Mouse (Mus musculus) limb, embryonic 11.5 days (tissue): ENCODE data around the gene Dcaf6. TPM values are rescaled to one million over a fixed set of nuclear protein-coding genes. Genes with fewer than 3 reads are reported as not detected.

Experiments
- ATAC-seq: fragments of 200-750 bp; cut with Nextera tagmentation; 2 replicates; pipeline ENCODE4 v1.8.0; 2017; ENCODE audit warnings: low read depth; ENCODE audit not compliant: insufficient number of reproducible peaks, low FRiP score, low TSS enrichment
- DNase-seq: peaks from one replicate; pipeline ENCODE4 v3.0.0-alpha.2; 2015; ENCODE audit warnings: low spot score
- H3K27ac ChIP-seq: fragments of 300-500 bp; sonication (generic); replicated peaks from 2 replicates; pipeline ENCODE4 v1.5.1; 2014; ENCODE audit warnings: low read depth, mild to moderate bottlenecking, low read length
- H3K27me3 ChIP-seq: fragments of 300-500 bp; sonication (generic); 2 replicates; pipeline ENCODE4 v1.6.1; 2014; ENCODE audit warnings: mild to moderate bottlenecking, low read length, mixed read lengths; ENCODE audit not compliant: control insufficient read depth, insufficient read depth
- H3K36me3 ChIP-seq: fragments of 300-500 bp; sonication (generic); 2 replicates; pipeline ENCODE4 v1.6.1; 2014; ENCODE audit warnings: mild to moderate bottlenecking, low read length, moderate library complexity, mixed read lengths; ENCODE audit not compliant: control insufficient read depth, insufficient read depth
- H3K4me1 ChIP-seq: fragments of 300-500 bp; sonication (generic); 2 replicates; pipeline ENCODE4 v1.6.1; 2014; ENCODE audit warnings: low read length, mixed read lengths; ENCODE audit not compliant: control insufficient read depth, insufficient read depth
- H3K4me2 ChIP-seq: fragments of 300-500 bp; sonication (generic); 2 replicates; pipeline ENCODE4 v1.6.1; 2014; ENCODE audit warnings: low read depth, mild to moderate bottlenecking, moderate library complexity; ENCODE audit not compliant: severe bottlenecking
- H3K4me3 ChIP-seq: fragments of 300-500 bp; sonication (generic); 2 replicates; pipeline ENCODE4 v1.5.1; 2014; ENCODE audit warnings: low read depth, low read length
- H3K9ac ChIP-seq: fragments of 300-500 bp; sonication (generic); 2 replicates; pipeline ENCODE4 v1.6.1; 2014; ENCODE audit warnings: mild to moderate bottlenecking, low read length
- H3K9me3 ChIP-seq: fragments of 300-500 bp; sonication (generic); 2 replicates; pipeline ENCODE4 v1.6.1; 2016; ENCODE audit warnings: low read length; ENCODE audit not compliant: control insufficient read depth
- WGBS: fragments of 180-500 bp; shearing (Covaris S2); extraction: QIAGEN DNeasy Blood & Tissue Kit; methylation state at CpG from one replicate; pipeline ENCODE4 v1.1.7; 2014; 5-methylcytosine and 5-hydroxymethylcytosine counted together
- polyA plus RNA-seq: library from polyadenylated mRNA; unstranded; fragments of >200 nt; fragmentation: Nextera tagmentation; extraction: Ambion mirVana; gene quantifications from 2 replicates; pipeline ENCODE4 v1.2.1, GENCODE M21; 2014

Gene Dcaf6
- polyA plus RNA-seq, 1 experiment from 2014 or later, result 10.2 TPM

- no peak overlapping the region for H3K9ac ChIP-seq
- H3K4me1 ChIP-seq, result no peaks in the 10 kb centered on the region
- H3K27me3 ChIP-seq, result no peaks in the 10 kb centered on the region
- ATAC-seq (no peak), DNase-seq (no peak)
- no peak overlapping the region for H3K27ac ChIP-seq
- no peak overlapping the region for H3K4me3 ChIP-seq
- WGBS, result 89% methylated on average over 6 of the region's 6 CpGs
- H3K36me3 ChIP-seq, result 0 out of 2 replicates have a peak, but pooled peaks cover 2% of the 10 kb centered on the region
- H3K9me3 ChIP-seq, result no peaks in the 10 kb centered on the region
- H3K4me2 ChIP-seq, result no peak overlapping the region
Measured at GRCm38 (mm10) chr1:165303209-165303608, 157.1 kb downstream of the Dcaf6 start.

GRCm38 (mm10) chr1:165302455-165303208 lies 157.6 kb downstream of the Dcaf6 start:
- H3K9ac ChIP-seq, result no peak overlapping the region
- 89% methylated on average over 13 of the region's 13 CpGs for WGBS
- no peaks in the 10 kb centered on the region for H3K4me1 ChIP-seq
- DNase-seq, result no peak
- H3K36me3 ChIP-seq, result 0 out of 2 replicates have a peak, but pooled peaks cover 2% of the 10 kb centered on the region
- ATAC-seq, result no peak
- H3K4me2 ChIP-seq, result no peak overlapping the region
- no peak overlapping the region for H3K4me3 ChIP-seq
- no peaks in the 10 kb centered on the region for H3K9me3 ChIP-seq
- no peak overlapping the region for H3K27ac ChIP-seq
- H3K27me3 ChIP-seq, result no peaks in the 10 kb centered on the region

DNA sequence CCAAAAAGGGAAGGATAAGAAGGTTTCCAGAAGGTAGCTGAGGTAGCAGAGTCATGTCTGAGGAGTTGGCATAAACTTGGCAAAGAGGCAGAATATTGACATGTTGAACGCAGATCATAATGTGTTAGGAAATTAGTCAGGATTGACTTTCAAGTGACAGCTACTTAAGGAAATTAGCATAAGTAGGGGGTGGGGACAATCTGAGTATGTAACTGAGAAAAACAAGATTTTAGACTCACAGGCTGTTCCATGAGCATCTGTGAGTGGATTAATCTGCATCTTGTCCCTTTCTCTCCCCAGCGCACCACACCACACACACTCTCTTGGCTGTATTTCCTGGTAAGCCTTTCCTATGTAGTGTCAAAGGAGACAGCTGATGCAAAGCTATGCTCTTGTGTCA lies 158.7 kb downstream of the Dcaf6 start:
- 99% methylated on average over 2 of the region's 2 CpGs for WGBS

DNA sequence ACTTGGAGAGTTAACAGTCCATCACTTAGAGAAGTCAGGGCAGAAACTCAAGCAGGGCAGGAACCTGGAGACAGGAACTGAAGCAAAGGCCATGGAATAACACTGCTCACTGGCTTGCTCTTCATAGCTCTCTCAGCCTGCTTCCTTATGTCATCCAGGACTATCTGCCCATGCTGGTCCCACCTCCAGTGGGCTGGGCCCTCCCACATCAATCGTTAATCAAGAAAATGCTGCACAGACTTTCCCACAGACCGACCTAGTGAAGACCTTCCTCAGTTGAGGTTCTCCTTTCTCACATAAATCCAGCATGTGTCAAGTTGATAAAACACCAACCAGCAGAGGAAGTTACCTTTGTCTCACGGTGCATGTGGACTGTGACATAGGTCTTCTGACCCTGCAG lies 159.2 kb downstream of the Dcaf6 start:
- DNase-seq (no peak), ATAC-seq (no peak)
- no peak overlapping the region for H3K4me2 ChIP-seq
- no peak overlapping the region for H3K9ac ChIP-seq
- no peaks in the 10 kb centered on the region for H3K9me3 ChIP-seq
- H3K36me3 ChIP-seq, result no peaks in the 10 kb centered on the region
- H3K4me3 ChIP-seq, result no peak overlapping the region
- H3K27me3 ChIP-seq, result no peaks in the 10 kb centered on the region
- H3K4me1 ChIP-seq, result no peaks in the 10 kb centered on the region
- H3K27ac ChIP-seq, result no peak overlapping the region
- WGBS, result 67% methylated on average over 3 of the region's 3 CpGs

More for the DNA sequence above, 158.7 kb downstream of the Dcaf6 start:
- no peak for DNase-seq
- no peak overlapping the region for H3K27ac ChIP-seq
- ATAC-seq, result no peak
- no peaks in the 10 kb centered on the region for H3K4me1 ChIP-seq
- 0 out of 2 replicates have a peak, but pooled peaks cover 2% of the 10 kb centered on the region for H3K36me3 ChIP-seq
- no peak overlapping the region for H3K4me3 ChIP-seq
- no peak overlapping the region for H3K9ac ChIP-seq
- H3K9me3 ChIP-seq, result no peaks in the 10 kb centered on the region
- H3K4me2 ChIP-seq, result no peak overlapping the region
- no peaks in the 10 kb centered on the region for H3K27me3 ChIP-seq

GRCm38 (mm10) chr1:165295489-165295888 lies 164.8 kb downstream of the Dcaf6 start, which contains the start of gene Gpr161:
TSS of gene Gpr161 (plus strand) at chr1:165295789.
- Histone ChIP-seq H3K27me3 (no peaks in the 10 kb centered on the region), H3K9me3 (no peaks in the 10 kb centered on the region), H3K36me3 (no peaks in the 10 kb centered on the region), H3K4me1 (no peaks in the 10 kb centered on the region), H3K4me3 (no peak within 1 kb of the TSS), H3K4me2 (no peak within 1 kb of the TSS), H3K9ac (no peak within 1 kb of the TSS), H3K27ac (no peak within 1 kb of the TSS)
- DNase-seq (no peak), ATAC-seq (no peak)
- 85% methylated on average over 1 of the region's 1 CpGs for WGBS

DNA sequence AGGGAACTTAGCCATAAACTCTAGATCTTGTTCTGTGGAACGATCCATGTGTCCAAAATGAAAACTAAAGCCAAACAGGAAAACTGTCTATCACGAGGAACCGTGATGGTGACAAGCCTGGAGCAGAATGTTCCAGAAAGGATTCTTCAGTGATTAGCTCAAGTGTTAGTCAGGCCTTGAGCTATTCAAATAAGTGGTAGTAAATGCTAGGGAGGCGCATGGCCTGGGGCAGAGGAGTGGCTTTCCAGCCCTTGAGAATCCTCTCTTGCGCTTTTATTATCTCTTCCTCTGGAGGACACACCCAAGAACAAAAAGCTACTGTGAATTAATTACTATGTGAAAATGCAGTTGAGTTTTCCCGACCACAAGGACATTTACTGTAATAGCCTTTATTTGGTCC lies 168.7 kb downstream of the Dcaf6 start:
- WGBS, result 92% methylated on average over 6 of the region's 6 CpGs
- Histone ChIP-seq H3K4me1 (no peaks in the 10 kb centered on the region), H3K27me3 (no peaks in the 10 kb centered on the region), H3K36me3 (no peaks in the 10 kb centered on the region), H3K9ac (no peak overlapping the region), H3K4me3 (no peak overlapping the region), H3K27ac (no peak overlapping the region), H3K4me2 (no peak overlapping the region), H3K9me3 (no peaks in the 10 kb centered on the region)
- ATAC-seq, result no peak
- no peak for DNase-seq

DNA sequence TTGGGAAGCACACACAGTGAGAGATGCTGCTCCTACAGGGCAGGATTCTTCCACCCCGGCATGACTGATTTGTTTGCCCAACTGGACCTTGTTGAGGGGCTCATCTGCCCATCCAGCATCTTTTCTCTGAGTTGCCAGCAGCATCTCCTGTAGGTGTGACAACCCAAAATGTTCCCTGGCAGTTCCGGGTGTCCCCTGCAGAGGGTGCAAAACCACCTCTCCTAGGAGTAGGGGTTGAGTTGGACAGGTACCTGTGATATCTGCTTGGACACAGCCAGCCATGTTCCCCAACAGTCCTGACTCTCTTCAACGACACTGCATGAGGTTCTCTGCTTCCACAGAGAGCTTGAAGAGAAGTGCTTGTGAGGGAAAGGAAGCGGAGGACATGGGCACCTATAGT lies 170.4 kb downstream of the Dcaf6 start:
- no peaks in the 10 kb centered on the region for H3K9me3 ChIP-seq
- no peak overlapping the region for H3K4me2 ChIP-seq
- no peak overlapping the region for H3K9ac ChIP-seq
- H3K4me3 ChIP-seq, result no peak overlapping the region
- H3K36me3 ChIP-seq, result no peaks in the 10 kb centered on the region
- no peaks in the 10 kb centered on the region for H3K4me1 ChIP-seq
- H3K27ac ChIP-seq, result no peak overlapping the region
- DNase-seq (peak; percentile 29), ATAC-seq (no peak)
- 94% methylated on average over 4 of the region's 4 CpGs for WGBS
- no peaks in the 10 kb centered on the region for H3K27me3 ChIP-seq

DNA sequence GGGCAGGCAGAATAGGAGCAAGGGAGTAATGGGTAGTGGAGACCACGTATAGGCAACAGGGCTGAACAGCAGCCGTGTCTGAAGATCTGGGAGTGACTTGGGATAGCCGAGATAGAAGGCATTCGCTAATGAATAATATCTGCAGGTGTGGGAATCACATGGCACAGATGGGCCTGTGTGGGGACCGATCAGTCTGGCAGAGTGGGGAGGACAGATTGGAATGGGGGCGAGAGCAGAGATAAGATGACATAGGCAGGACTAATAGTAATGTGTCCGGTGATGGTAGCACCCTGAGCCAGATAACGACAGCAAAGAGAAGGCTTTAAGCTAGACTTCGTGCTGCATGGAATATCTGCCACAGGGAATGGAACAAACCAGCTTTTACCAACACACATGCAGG lies 172.1 kb downstream of the Dcaf6 start:
- ATAC-seq (no peak), DNase-seq (no peak)

DNA sequence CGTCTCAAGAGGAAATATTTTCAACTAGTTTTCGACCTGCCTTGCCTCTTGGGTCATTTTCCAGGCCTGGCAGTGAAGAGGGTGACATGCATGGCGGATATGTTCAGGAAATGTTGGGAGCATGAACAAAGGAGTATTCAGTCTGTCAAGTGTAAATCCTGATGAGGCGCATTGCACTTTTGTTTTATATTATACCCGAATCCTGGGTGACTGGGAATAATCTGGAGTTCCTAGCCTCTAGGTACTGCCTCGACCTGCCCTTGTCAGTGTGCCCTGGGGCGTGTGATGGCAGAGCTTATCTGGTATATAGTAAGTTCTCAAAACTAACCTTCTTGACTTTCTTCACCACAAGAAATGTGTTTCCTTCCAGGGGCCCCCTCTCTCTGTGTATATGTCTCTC lies 176.2 kb downstream of the Dcaf6 start:
- Histone ChIP-seq H3K27me3 (no peaks in the 10 kb centered on the region), H3K4me1 (peaks cover 7% of the 10 kb centered on the region), H3K9me3 (no peaks in the 10 kb centered on the region), H3K36me3 (no peaks in the 10 kb centered on the region), H3K27ac (no peak overlapping the region), H3K4me3 (no peak overlapping the region), H3K4me2 (no peak overlapping the region), H3K9ac (no peak overlapping the region)
- no peak for ATAC-seq
- no peak for DNase-seq
- WGBS, result 85% methylated on average over 7 of the region's 7 CpGs

More for the DNA sequence above, 172.1 kb downstream of the Dcaf6 start:
- H3K27ac ChIP-seq, result no peak overlapping the region
- no peaks in the 10 kb centered on the region for H3K27me3 ChIP-seq
- H3K4me2 ChIP-seq, result no peak overlapping the region
- no peaks in the 10 kb centered on the region for H3K9me3 ChIP-seq
- H3K9ac ChIP-seq, result no peak overlapping the region
- no peaks in the 10 kb centered on the region for H3K36me3 ChIP-seq
- WGBS, result 92% methylated on average over 9 of the region's 9 CpGs
- no peaks in the 10 kb centered on the region for H3K4me1 ChIP-seq
- no peak overlapping the region for H3K4me3 ChIP-seq
